Mouse (Mus musculus) hindbrain, embryonic 11.5 days (tissue): Measurements from ENCODE around the gene Atp6v1c2. TPM values are rescaled to one million over a fixed set of nuclear protein-coding genes. Genes with fewer than 3 reads are reported as not detected.

Experiments
- ATAC-seq: fragments of 200-750 bp; cut with Nextera tagmentation; 2 replicates; pipeline ENCODE4 v1.8.0; 2017; ENCODE audit warnings: mild to moderate bottlenecking, moderate TSS enrichment, moderate library complexity; ENCODE audit not compliant: low FRiP score
- DNase-seq: peaks from one replicate; pipeline ENCODE4 v3.0.0-alpha.2; 2015; ENCODE audit warnings: low spot score
- H3K27ac ChIP-seq: fragments of 300-500 bp; sonication (generic); 2 replicates; pipeline ENCODE4 v1.5.1; 2014; ENCODE audit warnings: mild to moderate bottlenecking, low read depth, low read length
- H3K27me3 ChIP-seq: fragments of 300-500 bp; sonication (generic); 2 replicates; pipeline ENCODE4 v1.6.1; 2014; ENCODE audit warnings: mild to moderate bottlenecking, low read length, moderate library complexity, mixed read lengths; ENCODE audit not compliant: control insufficient read depth, insufficient read depth
- H3K36me3 ChIP-seq: fragments of 300-500 bp; sonication (generic); 2 replicates; pipeline ENCODE4 v1.6.1; 2014; ENCODE audit warnings: mild to moderate bottlenecking, low read length, moderate library complexity, mixed read lengths; ENCODE audit not compliant: control insufficient read depth, insufficient read depth
- H3K4me1 ChIP-seq: fragments of 300-500 bp; sonication (generic); replicated peaks from 2 replicates; pipeline ENCODE4 v1.6.1; 2014; ENCODE audit warnings: low read length, mixed read lengths; ENCODE audit not compliant: control insufficient read depth, insufficient read depth
- H3K4me2 ChIP-seq: fragments of 300-500 bp; sonication (generic); replicated peaks from 2 replicates; pipeline ENCODE4 v1.6.1; 2014; ENCODE audit warnings: mild to moderate bottlenecking, low read depth, low read length
- H3K4me3 ChIP-seq: fragments of 300-500 bp; sonication (generic); 2 replicates; pipeline ENCODE4 v1.5.1; 2014; ENCODE audit warnings: low read depth, low read length
- H3K9ac ChIP-seq: fragments of 300-500 bp; sonication (generic); 2 replicates; pipeline ENCODE4 v1.6.1; 2014; ENCODE audit warnings: low read depth, low read length
- H3K9me3 ChIP-seq: fragments of 300-500 bp; sonication (generic); 2 replicates; pipeline ENCODE4 v1.6.1; 2016; ENCODE audit warnings: low read length; ENCODE audit not compliant: control insufficient read depth
- WGBS: fragments of 180-500 bp; shearing (Covaris S2); extraction: QIAGEN DNeasy Blood & Tissue Kit; methylation state at CpG from one replicate; pipeline ENCODE4 v1.1.7; 2014; 5-methylcytosine and 5-hydroxymethylcytosine counted together
- polyA plus RNA-seq: library from polyadenylated mRNA; unstranded; fragments of >200 nt; fragmentation: Nextera tagmentation; extraction: Ambion mirVana; gene quantifications from 2 replicates; pipeline ENCODE4 v1.2.1, GENCODE M21; 2014

Gene Atp6v1c2
- polyA plus RNA-seq, 1 experiment from 2014 or later, result 0.43 TPM

DNA sequence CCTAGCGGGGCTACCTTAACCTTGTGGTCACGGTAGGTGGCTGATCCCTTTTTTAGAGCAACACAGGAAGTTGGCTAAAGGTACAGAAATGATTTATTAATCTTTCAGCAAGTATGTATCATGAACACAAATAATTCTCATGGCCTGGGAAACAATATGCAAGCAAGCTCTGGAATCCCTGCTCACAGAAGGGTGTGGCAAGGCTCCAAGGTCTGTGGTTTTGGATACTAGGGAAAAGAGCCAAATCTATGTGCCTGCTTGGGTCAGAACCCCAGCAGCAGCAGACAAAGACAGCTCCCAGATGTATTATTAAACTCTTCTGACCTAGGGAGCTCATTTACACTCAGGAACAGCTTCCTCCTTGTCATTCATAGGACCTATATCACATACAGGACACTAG lies 40.1 kb downstream of the Atp6v1c2 start:
- no peak overlapping the region for H3K4me3 ChIP-seq
- H3K36me3 ChIP-seq, result peaks cover 9% of the 10 kb centered on the region; the same call in 1 of the 2 replicates
- no peak for ATAC-seq
- no peak for DNase-seq
- no peak overlapping the region for H3K9ac ChIP-seq
- H3K4me1 ChIP-seq, result no peaks in the 10 kb centered on the region
- no peak overlapping the region for H3K27ac ChIP-seq
- H3K9me3 ChIP-seq, result no peaks in the 10 kb centered on the region
- no peak overlapping the region for H3K4me2 ChIP-seq
- H3K27me3 ChIP-seq, result no peaks in the 10 kb centered on the region
- WGBS, result 72% methylated on average over 2 of the region's 2 CpGs

DNA sequence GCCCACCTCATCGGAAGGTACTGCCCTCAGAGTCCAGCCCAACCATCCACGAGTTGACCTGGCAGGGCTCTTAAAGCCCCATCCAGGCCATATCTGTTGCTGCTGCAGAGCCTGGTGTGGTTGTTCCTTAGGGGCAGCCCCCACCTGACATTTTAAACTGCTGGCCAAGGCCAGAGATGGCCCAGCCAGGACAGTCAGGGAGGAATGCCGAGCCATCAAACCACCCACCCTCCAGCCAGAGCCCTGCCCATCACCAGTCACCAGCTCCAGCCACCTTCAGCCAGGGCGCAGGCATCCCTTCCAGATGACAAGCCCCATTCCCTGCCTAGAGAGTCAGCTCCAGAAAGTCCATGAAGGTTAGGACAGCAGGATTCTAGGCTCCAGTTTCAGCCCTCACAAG lies 40.7 kb downstream of the Atp6v1c2 start:
- Histone ChIP-seq H3K9me3 (no peaks in the 10 kb centered on the region), H3K27me3 (no peaks in the 10 kb centered on the region), H3K27ac (no peak overlapping the region), H3K36me3 (peaks cover 9% of the 10 kb centered on the region; the same call in 1 of the 2 replicates), H3K9ac (no peak overlapping the region), H3K4me1 (no peaks in the 10 kb centered on the region), H3K4me2 (no peak overlapping the region), H3K4me3 (no peak overlapping the region)
- no peak for ATAC-seq
- 83% methylated on average over 4 of the region's 4 CpGs for WGBS
- DNase-seq, result no peak

DNA sequence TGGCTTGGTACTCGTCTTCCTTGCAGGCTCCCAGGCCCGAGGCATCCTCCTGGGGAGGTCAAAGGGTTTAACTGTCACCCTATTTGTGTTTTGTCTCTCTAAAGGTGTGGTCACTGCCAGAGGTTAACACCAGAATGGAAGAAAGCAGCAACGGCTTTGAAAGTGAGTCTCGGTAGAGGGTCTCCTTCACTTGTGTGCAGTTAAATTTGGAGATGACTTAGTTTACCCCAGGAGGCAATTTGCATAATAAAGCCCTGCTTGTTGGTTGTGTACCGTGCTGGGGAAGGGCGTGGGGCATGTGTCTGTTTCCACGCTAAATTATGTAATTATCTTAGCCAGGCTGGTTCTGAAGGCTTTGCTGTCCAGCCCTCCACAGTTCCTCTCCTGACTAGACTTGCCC lies 55.3 kb downstream of the Atp6v1c2 start:
- no peak for ATAC-seq
- H3K36me3 ChIP-seq, result peaks cover 17% of the 10 kb centered on the region
- 72% methylated on average over 7 of the region's 7 CpGs for WGBS

DNA sequence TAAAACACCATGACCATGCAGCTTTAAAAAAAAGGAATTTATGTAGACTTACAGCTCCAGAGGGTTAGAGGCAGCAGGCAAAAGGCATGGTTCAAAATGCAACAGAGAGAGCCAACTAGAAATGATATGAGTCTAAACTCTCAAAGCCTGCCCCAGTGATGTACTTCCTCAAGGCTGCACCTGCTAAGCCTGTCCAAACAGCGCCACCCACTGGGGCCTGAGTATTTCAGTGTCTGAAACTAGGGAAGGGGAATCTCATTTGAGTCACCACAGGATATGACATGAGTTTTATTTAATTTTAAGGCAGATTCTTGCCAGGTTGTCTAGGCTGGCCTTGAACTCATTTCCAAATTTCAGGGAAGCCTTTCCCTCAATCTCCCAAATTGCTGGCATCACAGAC lies 57.9 kb downstream of the Atp6v1c2 start:
- no peak overlapping the region for H3K4me3 ChIP-seq
- no peak overlapping the region for H3K4me2 ChIP-seq
- 68% methylated on average over 1 of the region's 1 CpGs for WGBS
- H3K36me3 ChIP-seq, result peaks cover 13% of the 10 kb centered on the region
- no peaks in the 10 kb centered on the region for H3K27me3 ChIP-seq
- peaks cover 5% of the 10 kb centered on the region for H3K4me1 ChIP-seq
- peak; percentile 45 for DNase-seq
- ATAC-seq, result no peak
- no peaks in the 10 kb centered on the region for H3K9me3 ChIP-seq
- no peak overlapping the region for H3K9ac ChIP-seq
- no peak overlapping the region for H3K27ac ChIP-seq

More for the DNA sequence above, 55.3 kb downstream of the Atp6v1c2 start:
- Histone ChIP-seq H3K27ac (no peak overlapping the region), H3K4me2 (no peak overlapping the region), H3K4me3 (no peak overlapping the region), H3K4me1 (no peaks in the 10 kb centered on the region), H3K9me3 (no peaks in the 10 kb centered on the region), H3K27me3 (no peaks in the 10 kb centered on the region), H3K9ac (no peak overlapping the region)
- no peak for DNase-seq

DNA sequence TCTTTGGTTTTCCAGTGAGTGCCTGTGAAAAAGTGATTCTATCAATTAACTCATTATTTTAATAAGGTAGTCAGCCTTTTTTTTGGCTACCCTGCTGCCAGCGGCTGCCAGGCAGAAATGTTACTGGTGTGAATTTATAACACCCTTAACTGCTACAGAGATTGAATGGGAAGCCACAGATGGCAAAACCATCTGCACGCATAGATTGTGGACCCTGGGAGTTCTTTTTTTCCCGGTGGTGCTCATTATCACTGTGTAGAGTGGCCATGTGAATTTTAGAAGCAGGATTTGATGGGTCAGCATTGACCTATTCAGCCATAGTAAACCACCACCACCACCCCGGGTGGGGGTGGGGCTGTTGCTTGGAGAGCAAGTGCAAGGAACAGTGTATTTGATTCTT lies 61.8 kb downstream of the Atp6v1c2 start:
- H3K27ac ChIP-seq, result no peak overlapping the region
- ATAC-seq (no peak), DNase-seq (peak; percentile 20)
- no peaks in the 10 kb centered on the region for H3K9me3 ChIP-seq
- H3K4me2 ChIP-seq, result peak overlapping the region; percentile 74
- H3K9ac ChIP-seq, result peak overlapping the region; percentile 86
- H3K36me3 ChIP-seq, result peaks cover 5% of the 10 kb centered on the region; the same call in 1 of the 2 replicates
- 19% methylated on average over 4 of the region's 4 CpGs for WGBS
- H3K4me3 ChIP-seq, result peak overlapping the region; percentile 97
- H3K4me1 ChIP-seq, result peaks cover 5% of the 10 kb centered on the region
- H3K27me3 ChIP-seq, result no peaks in the 10 kb centered on the region

DNA sequence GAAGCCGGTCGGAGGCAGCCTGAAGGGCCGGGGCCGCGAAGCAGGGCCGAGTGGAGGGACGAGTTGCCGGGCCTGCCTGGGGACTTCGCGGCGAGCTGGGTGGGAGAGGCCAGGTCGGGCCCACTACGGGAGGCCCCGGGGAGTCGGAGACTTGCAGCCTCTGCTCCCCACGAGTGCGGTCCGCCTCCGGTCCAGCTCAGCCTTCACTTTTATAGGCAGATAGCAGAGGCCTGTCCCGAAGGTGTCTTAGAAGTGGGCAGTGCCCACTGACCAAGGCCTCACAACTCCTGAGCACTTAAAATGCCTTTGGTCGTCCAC lies 62.5 kb downstream of the Atp6v1c2 start:
- peak overlapping the region; percentile 86 for H3K9ac ChIP-seq
- 0% methylated on average over 21 of the region's 21 CpGs for WGBS
- H3K27me3 ChIP-seq, result no peaks in the 10 kb centered on the region
- peak overlapping the region; percentile 97 for H3K4me3 ChIP-seq
- peaks cover 5% of the 10 kb centered on the region for H3K4me1 ChIP-seq
- peak overlapping the region; percentile 74 for H3K4me2 ChIP-seq
- peaks cover 5% of the 10 kb centered on the region; the same call in 1 of the 2 replicates for H3K36me3 ChIP-seq
- peak; percentile 86 for ATAC-seq
- peak overlapping the region; percentile 6; the same call in 1 of the 2 replicates for H3K27ac ChIP-seq
- no peaks in the 10 kb centered on the region for H3K9me3 ChIP-seq
- DNase-seq, result no peak

DNA sequence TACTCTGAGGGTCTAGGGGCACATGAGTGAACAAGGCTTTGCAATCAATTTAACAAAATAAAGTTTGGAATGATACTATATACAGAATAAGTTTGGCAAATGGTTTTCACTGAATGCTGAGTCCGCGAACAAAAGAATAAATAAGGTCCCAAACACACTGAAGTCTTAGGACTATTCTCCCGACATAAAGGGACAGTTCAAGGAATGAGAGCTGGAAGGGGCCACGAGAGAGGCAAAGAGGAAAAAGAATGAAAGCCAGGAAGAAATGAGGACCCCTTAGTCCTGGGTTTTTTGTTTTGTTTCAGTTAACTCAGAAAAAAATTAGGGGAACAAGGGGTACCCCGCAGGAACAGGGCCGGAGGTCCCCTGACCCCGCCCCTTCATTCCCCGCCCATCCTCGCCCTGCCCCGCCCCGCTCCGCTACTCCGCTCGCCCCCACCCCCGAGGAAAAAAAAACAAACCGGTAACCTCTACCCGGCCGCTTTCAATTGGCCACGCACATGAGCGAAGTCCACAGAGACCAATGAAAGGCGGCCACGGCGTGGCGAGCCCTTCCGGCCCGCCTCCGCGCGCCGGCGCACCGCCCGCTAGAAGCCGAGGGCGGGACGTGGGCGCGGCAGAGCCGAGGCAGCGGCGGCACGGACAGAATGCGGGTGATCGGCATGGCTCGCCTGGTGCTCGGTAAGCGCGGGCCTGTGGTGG lies 63.0 kb downstream of the Atp6v1c2 start, which contains the start of gene Pdia6:
Gene Pdia6, plus strand, starts transcription at position 575 of the 702 bp plus-strand sequence.
- Histone ChIP-seq H3K9me3 (no peaks in the 10 kb centered on the region), H3K4me3 (peak within 1 kb of the TSS; percentile 97), H3K36me3 (peaks cover 5% of the 10 kb centered on the region; the same call in 1 of the 2 replicates), H3K9ac (peak within 1 kb of the TSS; percentile 86), H3K27me3 (no peaks in the 10 kb centered on the region), H3K4me2 (peak within 1 kb of the TSS; percentile 74), H3K4me1 (peaks cover 5% of the 10 kb centered on the region), H3K27ac (peak within 1 kb of the TSS; percentile 6; the same call in 1 of the 2 replicates)
- WGBS, result 2% methylated on average over 47 of the region's 48 CpGs
- DNase-seq (peak; percentile 97), ATAC-seq (peak; percentile 99)

DNA sequence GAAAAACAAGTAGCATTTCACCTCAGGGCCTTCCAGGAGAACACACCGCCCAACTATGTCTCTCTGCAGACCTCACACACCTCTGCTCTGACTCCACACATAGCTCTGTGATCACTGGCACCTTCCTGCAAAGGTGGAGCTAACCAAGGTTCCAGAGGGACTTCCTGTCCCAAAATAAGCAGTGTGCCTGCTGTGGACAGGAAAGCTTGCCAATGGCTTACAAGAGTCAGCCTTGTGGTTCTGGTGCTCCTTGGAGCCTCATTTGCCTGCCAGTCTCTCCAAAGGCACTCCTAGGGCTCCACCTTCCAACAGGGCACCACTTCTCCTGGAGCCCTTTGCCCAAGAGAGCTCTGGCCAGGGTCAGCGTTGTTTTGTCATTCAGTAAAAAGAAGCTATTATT lies 64.3 kb downstream of the Atp6v1c2 start:
- DNase-seq (no peak), ATAC-seq (no peak)
- Histone ChIP-seq H3K27me3 (no peaks in the 10 kb centered on the region), H3K4me1 (peaks cover 5% of the 10 kb centered on the region), H3K9me3 (no peaks in the 10 kb centered on the region), H3K4me2 (no peak overlapping the region), H3K36me3 (no peaks in the 10 kb centered on the region), H3K4me3 (no peak overlapping the region), H3K27ac (no peak overlapping the region), H3K9ac (no peak overlapping the region)
- WGBS, result 87% methylated on average over 2 of the region's 2 CpGs

DNA sequence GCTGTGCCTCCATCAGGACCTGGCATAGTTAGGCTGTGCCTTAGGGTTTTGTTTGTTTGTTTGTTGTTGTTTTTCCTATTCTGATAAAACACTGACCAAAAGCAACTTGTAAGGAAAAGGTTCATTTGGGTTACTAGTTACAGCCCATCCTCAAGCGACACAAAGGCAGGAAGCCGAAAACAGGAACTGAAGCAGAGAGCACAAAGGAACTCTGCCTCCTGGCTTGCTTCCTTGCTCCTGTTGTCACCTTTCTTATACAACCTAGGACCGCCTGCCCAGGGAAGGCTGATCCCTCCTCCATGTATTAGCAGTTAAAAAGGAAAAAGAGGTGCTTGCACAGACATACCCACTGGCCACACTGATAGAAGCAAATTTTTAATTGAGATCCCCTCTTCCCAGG lies 65.3 kb downstream of the Atp6v1c2 start:
- Histone ChIP-seq H3K27ac (no peak overlapping the region), H3K9me3 (no peaks in the 10 kb centered on the region)
- WGBS, result 82% methylated on average over 3 of the region's 3 CpGs

More for the DNA sequence above, 65.3 kb downstream of the Atp6v1c2 start:
- Histone ChIP-seq H3K4me2 (no peak overlapping the region), H3K4me3 (no peak overlapping the region), H3K9ac (no peak overlapping the region), H3K27me3 (no peaks in the 10 kb centered on the region), H3K4me1 (peaks cover 5% of the 10 kb centered on the region), H3K36me3 (no peaks in the 10 kb centered on the region)
- DNase-seq (no peak), ATAC-seq (no peak)
